Mouse (Mus musculus): ENCODE measurements around the gene Arhgap40. TPM values are rescaled to one million over a fixed set of nuclear protein-coding genes. Genes with fewer than 3 reads are reported as not detected.

Arhgap40 gene
- polyA plus RNA-seq, 1 experiment from 2014 or later = not detected

GRCm38 (mm10) chr2:158570421-158571081, 58.0 kb downstream of the Arhgap40 start:
- H3K4me1 ChIP-seq (ENCODE audit: insufficient read depth) = no peaks in the 10 kb centered on the region
- TF ChIP-seq EP300 (IDR thresholded peaks at IDR 0.05; ENCODE audit: low read depth) = no peak
- TF ChIP-seq CTCF (IDR thresholded peaks at IDR 0.05; ENCODE audit: low read depth) = no peak
- peak; percentile 54 for DNase-seq
- WGBS (ENCODE audit: insufficient replicate concordance) = 27% methylated on average over 13 of the region's 13 CpGs
- no peaks in the 10 kb centered on the region for H3K27me3 ChIP-seq (ENCODE audit: insufficient read depth, low read length)
- H3K9me3 ChIP-seq (ENCODE audit: low read length) = no peaks in the 10 kb centered on the region
- H3K4me2 ChIP-seq (ENCODE audit: low read depth, low read length) = no peak overlapping the region
- no peak for ATAC-seq
- no peak overlapping the region for H3K9ac ChIP-seq (replicated peaks)
- no peaks in the 10 kb centered on the region for H3K36me3 ChIP-seq (replicated peaks; ENCODE audit: insufficient read depth, low read length)
- H3K4me3 ChIP-seq (ENCODE audit: low read depth, low read length) = no peak overlapping the region
- H3K27ac ChIP-seq (ENCODE audit: low read depth) = no peak overlapping the region

GRCm38 (mm10) chr2:158579979-158580378, 67.4 kb downstream of the Arhgap40 start:
- Histone ChIP-seq H3K9me3 (ENCODE audit: low read length) (no peaks in the 10 kb centered on the region), H3K4me1 (ENCODE audit: insufficient read depth) (no peaks in the 10 kb centered on the region), H3K36me3 (replicated peaks; ENCODE audit: insufficient read depth, low read length) (no peaks in the 10 kb centered on the region), H3K4me3 (ENCODE audit: low read depth, low read length) (no peak overlapping the region), H3K9ac (replicated peaks) (no peak overlapping the region), H3K27ac (ENCODE audit: low read depth) (no peak overlapping the region), H3K27me3 (ENCODE audit: insufficient read depth, low read length) (no peaks in the 10 kb centered on the region), H3K4me2 (ENCODE audit: low read depth, low read length) (no peak overlapping the region)
- ATAC-seq (no peak), DNase-seq (no peak)
- 70% methylated on average over 4 of the region's 4 CpGs for WGBS (ENCODE audit: insufficient replicate concordance)
- no peak for TF ChIP-seq EP300 (IDR thresholded peaks at IDR 0.05; ENCODE audit: low read depth)
- TF ChIP-seq CTCF (IDR thresholded peaks at IDR 0.05; ENCODE audit: low read depth) = no peak

GRCm38 (mm10) chr2:158584621-158585358, 72.2 kb downstream of the Arhgap40 start:
- Histone ChIP-seq H3K9me3 (ENCODE audit: low read length) (no peaks in the 10 kb centered on the region), H3K9ac (replicated peaks) (no peak overlapping the region), H3K27me3 (ENCODE audit: insufficient read depth, low read length) (no peaks in the 10 kb centered on the region), H3K4me1 (ENCODE audit: insufficient read depth) (no peaks in the 10 kb centered on the region), H3K4me3 (ENCODE audit: low read depth, low read length) (no peak overlapping the region), H3K4me2 (ENCODE audit: low read depth, low read length) (no peak overlapping the region), H3K36me3 (replicated peaks; ENCODE audit: insufficient read depth, low read length) (no peaks in the 10 kb centered on the region), H3K27ac (ENCODE audit: low read depth) (no peak overlapping the region)
- no peak for TF ChIP-seq CTCF (IDR thresholded peaks at IDR 0.05; ENCODE audit: low read depth)
- no peak for TF ChIP-seq EP300 (IDR thresholded peaks at IDR 0.05; ENCODE audit: low read depth)
- 9% methylated on average over 12 of the region's 12 CpGs for WGBS (ENCODE audit: insufficient replicate concordance)
- ATAC-seq = no peak
- peak; percentile 29 for DNase-seq

GRCm38 (mm10) chr2:158588524-158589271, 76.1 kb downstream of the Arhgap40 start:
- H3K27ac ChIP-seq (ENCODE audit: low read depth) = no peak overlapping the region
- no peak overlapping the region for H3K4me3 ChIP-seq (ENCODE audit: low read depth, low read length)
- ATAC-seq (no peak), DNase-seq (no peak)
- no peaks in the 10 kb centered on the region for H3K4me1 ChIP-seq (ENCODE audit: insufficient read depth)
- H3K9me3 ChIP-seq (ENCODE audit: low read length) = no peaks in the 10 kb centered on the region
- no peak overlapping the region for H3K9ac ChIP-seq (replicated peaks)
- no peak for TF ChIP-seq EP300 (IDR thresholded peaks at IDR 0.05; ENCODE audit: low read depth)
- no peak for TF ChIP-seq CTCF (IDR thresholded peaks at IDR 0.05; ENCODE audit: low read depth)
- WGBS (ENCODE audit: insufficient replicate concordance) = 45% methylated on average over 8 of the region's 8 CpGs
- H3K4me2 ChIP-seq (ENCODE audit: low read depth, low read length) = no peak overlapping the region
- no peaks in the 10 kb centered on the region for H3K27me3 ChIP-seq (ENCODE audit: insufficient read depth, low read length)
- H3K36me3 ChIP-seq (replicated peaks; ENCODE audit: insufficient read depth, low read length) = no peaks in the 10 kb centered on the region

GRCm38 (mm10) chr2:158590495-158590894, 77.9 kb downstream of the Arhgap40 start:
- H3K27ac ChIP-seq (ENCODE audit: low read depth) = no peak overlapping the region

GRCm38 (mm10) chr2:158591286-158591685, 78.7 kb downstream of the Arhgap40 start:
- 50% methylated on average over 5 of the region's 5 CpGs for WGBS (ENCODE audit: insufficient replicate concordance)
- no peaks in the 10 kb centered on the region for H3K36me3 ChIP-seq (replicated peaks; ENCODE audit: insufficient read depth, low read length)

More at GRCm38 (mm10) chr2:158590495-158590894, 77.9 kb downstream of the Arhgap40 start:
- TF ChIP-seq EP300 (IDR thresholded peaks at IDR 0.05; ENCODE audit: low read depth) (no peak), CTCF (IDR thresholded peaks at IDR 0.05; ENCODE audit: low read depth) (no peak)
- Histone ChIP-seq H3K4me3 (ENCODE audit: low read depth, low read length) (no peak overlapping the region), H3K4me2 (ENCODE audit: low read depth, low read length) (no peak overlapping the region), H3K36me3 (replicated peaks; ENCODE audit: insufficient read depth, low read length) (no peaks in the 10 kb centered on the region), H3K9ac (replicated peaks) (no peak overlapping the region), H3K9me3 (ENCODE audit: low read length) (no peaks in the 10 kb centered on the region), H3K27me3 (ENCODE audit: insufficient read depth, low read length) (peaks cover 6% of the 10 kb centered on the region; the same call in 1 of the 2 replicates), H3K4me1 (ENCODE audit: insufficient read depth) (no peaks in the 10 kb centered on the region)
- ATAC-seq (no peak), DNase-seq (no peak)
- WGBS (ENCODE audit: insufficient replicate concordance) = 40% methylated on average over 3 of the region's 3 CpGs

More at GRCm38 (mm10) chr2:158591286-158591685, 78.7 kb downstream of the Arhgap40 start:
- H3K9me3 ChIP-seq (ENCODE audit: low read length) = no peaks in the 10 kb centered on the region
- H3K27ac ChIP-seq (ENCODE audit: low read depth) = no peak overlapping the region
- no peak overlapping the region for H3K4me2 ChIP-seq (ENCODE audit: low read depth, low read length)
- no peak overlapping the region for H3K4me3 ChIP-seq (ENCODE audit: low read depth, low read length)
- DNase-seq (no peak), ATAC-seq (no peak)
- H3K4me1 ChIP-seq (ENCODE audit: insufficient read depth) = no peaks in the 10 kb centered on the region
- peaks cover 10% of the 10 kb centered on the region; the same call in 1 of the 2 replicates for H3K27me3 ChIP-seq (ENCODE audit: insufficient read depth, low read length)
- H3K9ac ChIP-seq (replicated peaks) = no peak overlapping the region
- TF ChIP-seq CTCF (IDR thresholded peaks at IDR 0.05; ENCODE audit: low read depth) (no peak), EP300 (IDR thresholded peaks at IDR 0.05; ENCODE audit: low read depth) (no peak)

Data from liver, postnatal 0 days (tissue).